Mouse (Mus musculus) embryonic facial prominence, embryonic 10.5 days (tissue): ENCODE data around the gene Raver1. TPM values are rescaled to one million over a fixed set of nuclear protein-coding genes. Genes with fewer than 3 reads are reported as not detected.
"Not testable (repeated sequence)": the region's sequence is repeated elsewhere in the genome, so short reads cannot be mapped to it uniquely, and the experiment has no call there.

Experiments used
- DNase-seq: peaks from one replicate; pipeline ENCODE4 v3.0.0-alpha.2; 2017; ENCODE audit warnings: low spot score
- H3K27ac ChIP-seq: fragments of 300-500 bp; sonication (generic); replicated peaks from 2 replicates; pipeline ENCODE4 v1.5.1; 2016; ENCODE audit warnings: mild to moderate bottlenecking
- H3K27me3 ChIP-seq: fragments of 300-500 bp; sonication (generic); replicated peaks from 2 replicates; pipeline ENCODE4 v1.6.1; 2016; ENCODE audit warnings: low read depth, mild to moderate bottlenecking; ENCODE audit not compliant: poor library complexity, severe bottlenecking
- H3K36me3 ChIP-seq: fragments of 300-500 bp; sonication (generic); replicated peaks from 2 replicates; pipeline ENCODE4 v1.6.1; 2016; ENCODE audit warnings: mild to moderate bottlenecking, moderate library complexity
- H3K4me1 ChIP-seq: fragments of 300-500 bp; sonication (generic); 2 replicates; pipeline ENCODE4 v1.6.1; 2016
- H3K4me3 ChIP-seq: fragments of 300-500 bp; sonication (generic); 2 replicates; pipeline ENCODE4 v1.5.1; 2016; ENCODE audit warnings: mild to moderate bottlenecking, moderate library complexity
- H3K9me3 ChIP-seq: fragments of 300-500 bp; sonication (generic); 2 replicates; pipeline ENCODE4 v1.6.1; 2016; ENCODE audit warnings: mild to moderate bottlenecking
- WGBS: fragments of 180-500 bp; shearing (Covaris S2); methylation state at CpG from one replicate; pipeline ENCODE4 v1.1.7; 2016; 5-methylcytosine and 5-hydroxymethylcytosine counted together
- polyA plus RNA-seq: library from polyadenylated mRNA; unstranded; fragments of >200 nt; fragmentation: Nextera tagmentation; extraction: Ambion mirVana; gene quantifications from 2 replicates; pipeline ENCODE4 v1.2.1, GENCODE M21; 2016

Raver1 gene
- polyA plus RNA-seq, 1 experiment from 2014 or later = 98.1 TPM

DNA sequence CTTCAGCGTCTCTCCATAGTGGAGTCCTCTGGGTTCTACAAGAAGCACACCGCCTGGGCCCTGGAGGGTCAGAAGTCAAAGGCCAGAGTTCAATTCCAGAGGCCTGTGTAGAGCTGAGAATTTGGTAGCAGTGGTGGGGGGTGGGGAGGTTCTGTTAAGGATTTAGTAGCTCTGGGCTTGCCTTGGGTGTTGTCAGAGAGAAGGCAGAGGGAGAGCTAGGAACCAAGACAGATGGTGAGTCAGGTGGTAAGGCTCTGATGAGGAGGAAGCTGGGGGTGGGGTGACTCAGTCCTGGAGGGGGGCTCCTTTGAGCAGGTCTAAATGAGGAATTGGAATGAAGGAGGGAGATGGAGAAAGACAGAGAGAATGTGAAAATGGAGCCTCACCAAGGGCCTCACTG, 28.9 kb downstream of the Raver1 start:
- Histone ChIP-seq H3K27ac (no peak overlapping the region), H3K9me3 (no peaks in the 10 kb centered on the region), H3K4me1 (no peaks in the 10 kb centered on the region), H3K4me3 (no peak overlapping the region), H3K27me3 (no peaks in the 10 kb centered on the region), H3K36me3 (peaks cover 54% of the 10 kb centered on the region)
- DNase-seq = no peak
- WGBS = 74% methylated on average over 2 of the region's 2 CpGs

DNA sequence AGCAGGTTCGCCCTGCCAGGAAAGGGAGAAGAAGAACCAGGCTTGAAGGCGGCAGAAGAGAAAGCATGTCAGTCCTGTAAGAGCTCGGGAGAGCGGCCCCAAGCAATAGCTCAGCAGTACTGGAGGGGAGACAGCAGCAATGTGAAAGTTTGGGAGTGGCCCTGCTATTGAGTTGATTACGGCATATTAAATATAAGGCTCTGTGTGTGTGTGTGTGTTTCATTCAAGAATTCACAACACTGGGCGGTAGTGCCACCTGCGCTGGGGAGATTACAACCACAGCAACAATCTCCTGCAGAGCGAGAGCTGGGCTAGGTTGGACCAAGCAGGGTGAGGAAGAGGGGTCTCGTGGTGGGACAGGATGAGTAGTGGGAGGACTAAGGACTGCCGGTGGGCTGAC, 40.2 kb downstream of the Raver1 start:
- 0 out of 2 replicates have a peak, but pooled peaks cover 6% of the 10 kb centered on the region for H3K27me3 ChIP-seq
- H3K36me3 ChIP-seq = no peaks in the 10 kb centered on the region
- H3K27ac ChIP-seq = no peak overlapping the region
- 68% methylated on average over 10 of the region's 10 CpGs for WGBS
- no peaks in the 10 kb centered on the region for H3K9me3 ChIP-seq
- 0 out of 2 replicates have a peak, but pooled peaks cover 3% of the 10 kb centered on the region for H3K4me1 ChIP-seq
- no peak for DNase-seq
- no peak overlapping the region for H3K4me3 ChIP-seq

DNA sequence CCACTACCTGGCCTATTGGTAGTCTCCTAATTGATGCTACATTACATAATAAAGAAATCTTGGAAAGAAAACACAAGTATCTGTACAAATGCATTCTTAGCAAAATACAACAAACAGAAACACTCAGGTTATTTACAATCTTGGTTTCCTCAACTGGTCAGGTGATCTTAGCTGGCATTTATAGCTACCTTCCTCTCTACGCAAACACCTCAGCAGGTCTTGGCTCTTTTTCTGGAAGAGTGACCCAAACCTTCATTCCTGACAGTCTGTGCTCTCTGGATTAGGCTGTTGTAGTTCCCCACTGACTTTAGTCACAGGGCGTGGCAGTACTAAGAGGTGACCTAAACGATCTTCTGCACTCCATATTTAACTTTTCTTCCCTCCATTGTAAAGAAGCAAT, 46.6 kb downstream of the Raver1 start:
- no peak overlapping the region for H3K27ac ChIP-seq
- no peak for DNase-seq
- no peaks in the 10 kb centered on the region for H3K36me3 ChIP-seq
- 83% methylated on average over 3 of the region's 3 CpGs for WGBS
- no peaks in the 10 kb centered on the region for H3K9me3 ChIP-seq
- H3K27me3 ChIP-seq = peaks cover 16% of the 10 kb centered on the region
- H3K4me3 ChIP-seq = no peak overlapping the region
- 0 out of 2 replicates have a peak, but pooled peaks cover 8% of the 10 kb centered on the region for H3K4me1 ChIP-seq

DNA sequence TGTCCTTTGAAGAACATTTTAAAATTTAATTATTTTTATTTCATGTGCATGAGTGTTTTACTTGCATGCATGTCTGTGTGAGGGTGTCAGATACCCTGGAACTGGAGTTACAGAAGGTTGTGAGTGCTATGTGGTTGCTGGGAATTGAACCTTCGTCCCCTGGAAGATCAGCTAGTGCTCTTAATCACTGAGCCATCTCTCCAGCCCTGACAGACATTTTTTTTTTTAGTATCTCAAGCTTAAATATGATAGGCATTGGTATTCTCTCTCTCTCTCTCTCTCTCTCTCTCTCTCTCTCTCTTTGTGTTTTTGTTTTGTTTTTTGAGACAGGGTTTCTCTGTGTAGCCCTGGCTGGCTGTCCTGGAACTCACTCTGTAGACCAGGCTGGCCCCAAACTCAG, 47.0 kb downstream of the Raver1 start:
- not testable (repeated sequence) for H3K27ac ChIP-seq, H3K4me3 ChIP-seq
- WGBS = 70% methylated on average over 1 of the region's 1 CpGs

DNA sequence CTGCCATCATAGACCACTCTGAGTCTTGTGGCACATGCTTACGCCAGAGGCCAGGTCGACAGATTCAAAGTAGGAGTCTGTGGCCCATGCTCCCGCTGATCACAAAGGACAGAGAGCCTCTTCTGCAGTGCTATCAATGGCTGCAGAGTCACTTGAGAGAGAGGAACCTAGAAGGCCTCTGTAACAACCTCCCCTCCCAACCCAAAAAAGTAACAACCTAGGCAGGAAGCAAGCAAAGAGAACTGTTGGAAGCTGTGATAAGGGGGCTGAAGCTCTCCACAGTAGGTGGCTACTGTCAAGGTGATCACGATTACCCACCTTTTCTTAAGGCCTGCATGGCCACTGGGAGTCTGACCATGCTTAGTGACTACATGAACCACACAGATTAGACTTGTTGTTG, 48.2 kb downstream of the Raver1 start:
- 82% methylated on average over 4 of the region's 4 CpGs for WGBS
- peaks cover 9% of the 10 kb centered on the region; the same call in 1 of the 2 replicates for H3K4me1 ChIP-seq
- no peak overlapping the region for H3K4me3 ChIP-seq
- H3K27ac ChIP-seq = no peak overlapping the region
- no peaks in the 10 kb centered on the region for H3K36me3 ChIP-seq
- DNase-seq = no peak
- H3K9me3 ChIP-seq = peaks cover 2% of the 10 kb centered on the region; the same call in 1 of the 2 replicates
- peaks cover 33% of the 10 kb centered on the region for H3K27me3 ChIP-seq

More for the DNA sequence above, 47.0 kb downstream of the Raver1 start:
- not testable (repeated sequence) for H3K4me1 ChIP-seq, H3K9me3 ChIP-seq, H3K36me3 ChIP-seq, DNase-seq
- peaks cover 21% of the 10 kb centered on the region for H3K27me3 ChIP-seq

DNA sequence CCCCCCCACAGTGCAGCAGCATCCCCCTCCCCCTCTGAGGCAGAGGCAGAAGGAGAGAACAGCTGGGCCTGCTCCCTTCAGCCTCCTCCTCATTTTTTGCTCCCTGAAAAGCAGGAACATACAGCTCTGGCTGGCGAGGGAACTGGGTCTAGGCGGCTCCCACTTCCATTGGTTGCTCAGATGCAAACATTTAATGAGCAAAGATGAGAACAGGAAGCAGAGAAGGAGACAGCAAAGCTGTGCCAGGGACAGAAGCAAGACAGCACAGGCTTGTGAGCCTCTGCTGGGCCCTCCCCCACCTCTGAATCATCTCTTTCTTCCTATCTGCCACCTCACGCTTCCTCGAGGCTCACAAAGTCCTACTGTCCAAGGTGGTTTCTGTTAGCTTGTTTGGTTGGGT, 50.5 kb downstream of the Raver1 start:
- H3K36me3 ChIP-seq = no peaks in the 10 kb centered on the region
- peaks cover 55% of the 10 kb centered on the region for H3K27me3 ChIP-seq
- DNase-seq = no peak
- H3K9me3 ChIP-seq = peaks cover 3% of the 10 kb centered on the region; the same call in 1 of the 2 replicates
- no peak overlapping the region for H3K27ac ChIP-seq
- peaks cover 30% of the 10 kb centered on the region for H3K4me1 ChIP-seq
- no peak overlapping the region for H3K4me3 ChIP-seq
- WGBS = 41% methylated on average over 4 of the region's 4 CpGs

DNA sequence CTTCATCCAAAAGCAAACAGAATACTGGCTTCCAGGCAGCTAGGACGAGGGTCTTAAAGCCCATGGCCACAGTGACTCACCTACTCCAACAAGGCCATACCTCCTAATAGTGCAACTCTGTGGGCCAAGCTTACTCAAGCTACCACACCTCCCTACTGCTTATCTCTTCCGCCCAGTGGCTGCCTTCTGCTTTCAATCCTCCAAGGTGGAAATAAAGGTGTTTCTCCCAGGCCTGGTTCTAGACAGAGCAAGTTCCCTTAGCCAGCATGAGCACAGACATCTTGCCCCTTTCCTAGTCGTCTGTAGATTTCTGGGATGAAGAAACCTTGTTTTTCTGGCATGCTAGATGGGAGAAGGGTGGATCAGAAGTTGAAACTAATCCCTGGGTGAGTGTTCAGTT, 52.0 kb downstream of the Raver1 start:
- H3K36me3 ChIP-seq = no peaks in the 10 kb centered on the region
- peaks cover 3% of the 10 kb centered on the region; the same call in 1 of the 2 replicates for H3K9me3 ChIP-seq
- H3K4me3 ChIP-seq = no peak overlapping the region
- peaks cover 41% of the 10 kb centered on the region for H3K4me1 ChIP-seq
- WGBS = 78% methylated on average over 3 of the region's 3 CpGs
- no peak overlapping the region for H3K27ac ChIP-seq
- peaks cover 71% of the 10 kb centered on the region for H3K27me3 ChIP-seq
- DNase-seq = no peak

DNA sequence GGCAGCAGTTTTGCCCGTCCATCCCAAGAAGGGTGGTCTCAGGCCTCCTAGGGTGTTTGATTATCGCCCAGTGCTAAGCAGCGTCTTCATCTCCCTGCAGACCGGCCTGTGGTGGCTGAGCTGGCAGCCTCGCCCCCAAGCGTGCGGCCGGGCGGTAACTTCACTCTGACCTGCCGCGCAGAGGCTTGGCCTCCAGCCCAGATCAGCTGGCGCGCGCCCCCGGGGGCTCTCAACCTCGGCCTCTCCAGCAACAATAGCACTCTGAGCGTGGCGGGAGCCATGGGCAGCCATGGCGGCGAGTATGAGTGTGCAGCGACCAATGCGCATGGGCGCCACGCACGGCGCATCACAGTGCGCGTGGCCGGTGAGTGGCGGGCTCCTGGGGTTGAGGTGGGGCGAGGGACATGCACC, 54.3 kb downstream of the Raver1 start:
- Histone ChIP-seq H3K27me3 (peaks cover 94% of the 10 kb centered on the region), H3K4me1 (peaks cover 59% of the 10 kb centered on the region), H3K27ac (peak overlapping the region; percentile 3; the same call in 1 of the 2 replicates)

DNA sequence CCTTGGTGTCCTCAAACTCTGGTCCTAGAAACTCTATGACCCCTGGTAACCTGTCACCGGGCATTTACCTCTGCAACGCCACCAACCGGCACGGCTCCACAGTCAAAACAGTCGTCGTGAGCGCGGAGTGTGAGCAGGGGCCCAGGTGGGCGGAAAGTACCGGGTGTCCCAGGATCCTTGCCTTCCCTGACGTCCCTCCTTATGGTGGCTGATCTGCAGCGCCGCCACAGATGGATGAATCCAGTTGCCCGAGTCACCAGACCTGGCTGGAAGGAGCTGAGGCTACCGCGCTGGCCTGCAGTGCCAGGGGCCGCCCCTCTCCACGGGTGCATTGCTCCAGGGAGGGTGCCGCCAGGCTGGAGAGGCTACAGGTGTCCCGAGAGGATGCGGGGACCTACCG, 55.1 kb downstream of the Raver1 start:
- peak overlapping the region; percentile 48 for H3K4me3 ChIP-seq
- peak; percentile 39 for DNase-seq
- under 1% methylated on average over 22 of the region's 22 CpGs for WGBS
- H3K27ac ChIP-seq = no peak overlapping the region
- H3K27me3 ChIP-seq = peaks cover 100% of the 10 kb centered on the region
- H3K4me1 ChIP-seq = peaks cover 67% of the 10 kb centered on the region
- H3K9me3 ChIP-seq = peaks cover 3% of the 10 kb centered on the region; the same call in 1 of the 2 replicates
- H3K36me3 ChIP-seq = no peaks in the 10 kb centered on the region

More for the DNA sequence above, 54.3 kb downstream of the Raver1 start:
- peaks cover 3% of the 10 kb centered on the region; the same call in 1 of the 2 replicates for H3K9me3 ChIP-seq
- peak; percentile 63 for DNase-seq
- peak overlapping the region; percentile 48 for H3K4me3 ChIP-seq
- H3K36me3 ChIP-seq = no peaks in the 10 kb centered on the region
- WGBS = 1% methylated on average over 31 of the region's 31 CpGs

DNA sequence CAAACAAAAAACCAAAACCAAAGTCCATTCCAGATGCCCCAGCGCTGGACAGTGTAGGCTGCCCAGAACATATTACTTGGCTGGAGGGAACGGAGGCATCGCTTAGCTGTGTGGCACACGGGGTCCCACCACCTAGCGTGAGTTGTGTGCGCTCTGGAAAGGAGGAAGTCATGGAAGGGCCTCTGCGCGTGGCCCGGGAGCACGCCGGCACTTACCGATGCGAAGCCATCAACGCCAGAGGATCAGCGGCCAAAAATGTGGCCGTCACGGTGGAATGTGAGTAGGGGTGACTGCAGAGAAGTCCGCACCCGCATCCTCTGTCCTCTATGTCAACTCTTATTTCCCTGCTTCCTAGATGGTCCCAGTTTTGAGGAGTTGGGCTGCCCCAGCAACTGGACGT, 55.6 kb downstream of the Raver1 start:
- peak; percentile 38 for DNase-seq

DNA sequence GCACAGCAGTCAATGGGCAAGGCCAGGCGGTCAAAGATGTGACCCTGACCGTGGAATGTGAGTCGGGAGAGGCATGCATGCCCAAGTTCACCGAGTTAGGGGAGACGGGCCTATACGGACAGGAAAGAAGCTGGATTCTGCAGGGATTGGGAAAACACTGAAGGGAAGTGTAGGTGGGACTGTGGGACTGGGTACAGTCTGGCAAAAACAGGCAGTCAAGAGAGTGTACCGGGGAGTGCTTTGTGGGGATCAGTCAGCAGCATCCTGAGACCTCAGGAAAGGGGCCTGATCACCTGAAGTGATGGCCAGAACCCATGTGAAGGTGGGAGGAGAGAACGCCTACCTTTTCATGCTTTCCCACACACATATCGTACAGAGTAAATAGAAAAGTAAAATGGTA, 56.2 kb downstream of the Raver1 start:
- peaks cover 3% of the 10 kb centered on the region; the same call in 1 of the 2 replicates for H3K9me3 ChIP-seq
- peaks cover 100% of the 10 kb centered on the region for H3K27me3 ChIP-seq
- H3K4me3 ChIP-seq = 0 out of 2 replicates have a peak overlapping the region, but pooled peaks have one; percentile 2
- H3K4me1 ChIP-seq = peaks cover 70% of the 10 kb centered on the region
- no peaks in the 10 kb centered on the region for H3K36me3 ChIP-seq
- DNase-seq = no peak
- WGBS = 13% methylated on average over 9 of the region's 9 CpGs
- H3K27ac ChIP-seq = no peak overlapping the region

More for the DNA sequence above, 55.6 kb downstream of the Raver1 start:
- no peaks in the 10 kb centered on the region for H3K36me3 ChIP-seq
- H3K27me3 ChIP-seq = peaks cover 100% of the 10 kb centered on the region
- peaks cover 68% of the 10 kb centered on the region for H3K4me1 ChIP-seq
- H3K27ac ChIP-seq = no peak overlapping the region
- peaks cover 3% of the 10 kb centered on the region; the same call in 1 of the 2 replicates for H3K9me3 ChIP-seq
- H3K4me3 ChIP-seq = 0 out of 2 replicates have a peak overlapping the region, but pooled peaks have one; percentile 2
- 5% methylated on average over 20 of the region's 20 CpGs for WGBS

DNA sequence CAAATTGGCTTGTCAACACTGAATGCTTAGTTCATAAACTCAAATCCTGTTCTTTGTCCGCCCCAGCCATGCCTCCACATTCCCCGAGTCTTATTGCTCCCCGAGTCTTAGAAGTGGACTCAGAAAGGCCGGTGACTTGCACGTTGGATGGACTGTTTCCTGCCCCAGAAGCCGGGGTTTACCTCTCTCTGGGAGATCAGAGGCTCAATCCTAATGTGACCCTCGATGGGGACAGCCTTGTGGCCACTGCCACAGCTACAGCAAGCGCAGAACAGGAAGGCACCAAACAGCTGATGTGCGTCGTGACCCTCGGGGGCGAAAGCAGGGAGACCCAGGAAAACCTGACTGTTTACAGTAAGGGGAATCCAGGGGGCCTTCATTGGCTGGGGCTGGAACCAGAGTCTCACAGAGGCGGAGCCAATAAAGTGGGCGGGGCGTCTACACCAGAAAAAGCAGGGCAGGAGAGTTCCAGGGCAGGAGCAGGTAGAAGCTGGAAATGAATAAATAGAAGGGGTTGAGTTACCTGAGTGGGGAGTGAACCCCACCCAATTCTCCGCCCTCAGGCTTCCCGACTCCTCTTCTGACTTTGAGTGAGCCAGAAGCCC, 57.2 kb downstream of the Raver1 start:
- WGBS = 1% methylated on average over 17 of the region's 17 CpGs
- Histone ChIP-seq H3K4me1 (peaks cover 80% of the 10 kb centered on the region), H3K27ac (no peak overlapping the region), H3K4me3 (peak overlapping the region; percentile 8; the same call in 1 of the 2 replicates), H3K36me3 (no peaks in the 10 kb centered on the region), H3K27me3 (peaks cover 100% of the 10 kb centered on the region), H3K9me3 (peaks cover 3% of the 10 kb centered on the region; the same call in 1 of the 2 replicates)
- peak; percentile 62 for DNase-seq

DNA sequence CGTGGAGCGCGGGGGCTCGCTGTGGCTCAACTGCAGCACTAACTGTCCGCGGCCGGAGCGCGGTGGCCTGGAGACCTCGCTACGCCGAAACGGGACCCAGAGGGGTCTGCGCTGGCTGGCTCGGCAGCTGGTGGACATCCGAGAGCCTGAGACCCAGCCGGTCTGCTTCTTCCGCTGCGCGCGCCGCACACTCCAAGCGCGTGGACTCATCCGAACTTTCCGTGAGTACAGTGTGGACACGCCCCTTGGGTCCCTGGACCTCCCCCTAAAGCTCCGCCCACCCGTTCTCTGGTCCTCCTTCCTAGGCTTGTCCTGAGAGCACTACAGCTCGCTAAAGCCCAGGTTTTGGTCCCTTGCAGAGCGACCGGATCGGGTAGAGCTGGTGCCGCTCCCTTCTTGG, 58.7 kb downstream of the Raver1 start:
- H3K36me3 ChIP-seq = no peaks in the 10 kb centered on the region
- DNase-seq = peak; percentile 83
- H3K27me3 ChIP-seq = peaks cover 100% of the 10 kb centered on the region
- under 1% methylated on average over 34 of the region's 34 CpGs for whole genome bisulfite sequencing
- peaks cover 85% of the 10 kb centered on the region for H3K4me1 ChIP-seq
- no peaks in the 10 kb centered on the region for H3K9me3 ChIP-seq
- H3K27ac ChIP-seq = no peak overlapping the region
- H3K4me3 ChIP-seq = peak overlapping the region; percentile 57
